Mouse (Mus musculus) mouse trophoblast stem cell (cell line): Measurements from ENCODE around the gene D5Ertd579e.

Experiments
- in situ Hi-C, 2 experiments: fragments of 300-500 bp; cut with MseI, MboI; formaldehyde crosslinking; loops; 2 replicates in 1 of 2; 3 replicates in 1 of 2; pipeline ENCODE4 v1.15.1; 2025

The D5Ertd579e gene

GRCm38 (mm10) chr5:36720710-36721375 is 25.0 kb upstream of the D5Ertd579e start:
- in situ Hi-C loops: no loop called here

GRCm38 (mm10) chr5:36720219-36720618 is 24.4 kb upstream of the D5Ertd579e start:
- in situ Hi-C loops: no loop called here

DNA sequence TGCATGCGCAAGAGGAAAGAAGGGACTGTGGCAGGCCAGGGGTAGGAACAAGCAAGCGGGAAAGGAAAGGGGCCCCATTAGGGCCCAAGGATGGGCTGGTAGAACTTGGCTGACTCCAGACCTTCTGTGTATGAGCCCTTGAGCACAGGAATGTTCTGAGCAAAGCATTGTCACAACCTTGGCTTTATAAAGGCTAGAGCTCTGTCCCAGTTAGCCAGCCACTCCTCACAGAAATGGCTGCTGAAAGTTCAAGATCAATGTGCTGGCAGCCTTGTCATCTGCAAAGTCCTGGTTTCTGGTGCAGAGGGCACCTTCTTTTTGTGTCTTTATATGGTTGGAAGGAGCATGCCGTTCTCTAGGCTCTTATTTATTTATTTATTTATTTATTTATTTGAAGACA is 23.8 kb upstream of the D5Ertd579e start:
- in situ Hi-C loops: no loop called here

GRCm38 (mm10) chr5:36719135-36719534 is 23.3 kb upstream of the D5Ertd579e start:
- in situ Hi-C loops: no loop called here

- in situ Hi-C loops: no loop called here
Measured at GRCm38 (mm10) chr5:36717889-36718288, 22.1 kb upstream of the D5Ertd579e start.

DNA sequence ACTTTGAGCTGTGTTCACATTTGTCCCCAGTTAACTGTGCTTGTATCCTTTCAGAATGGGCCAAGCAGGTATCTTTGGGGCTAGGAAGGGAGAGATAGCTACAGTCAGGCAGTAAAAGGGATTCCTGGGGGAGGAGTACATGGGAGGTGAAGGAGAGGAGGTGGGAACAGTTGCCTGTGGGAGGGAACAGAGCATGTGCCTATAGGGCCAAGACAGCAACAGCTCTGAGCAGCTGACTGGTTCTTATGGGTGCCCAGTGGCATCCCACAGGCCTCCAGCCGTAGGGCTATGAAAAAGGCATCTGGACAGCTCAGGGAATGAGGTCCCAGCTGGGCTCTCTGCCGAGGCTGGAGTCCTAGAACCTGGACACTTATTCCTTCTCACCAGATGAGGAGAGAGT is 21.0 kb upstream of the D5Ertd579e start:
- in situ Hi-C loops: no loop called here

DNA sequence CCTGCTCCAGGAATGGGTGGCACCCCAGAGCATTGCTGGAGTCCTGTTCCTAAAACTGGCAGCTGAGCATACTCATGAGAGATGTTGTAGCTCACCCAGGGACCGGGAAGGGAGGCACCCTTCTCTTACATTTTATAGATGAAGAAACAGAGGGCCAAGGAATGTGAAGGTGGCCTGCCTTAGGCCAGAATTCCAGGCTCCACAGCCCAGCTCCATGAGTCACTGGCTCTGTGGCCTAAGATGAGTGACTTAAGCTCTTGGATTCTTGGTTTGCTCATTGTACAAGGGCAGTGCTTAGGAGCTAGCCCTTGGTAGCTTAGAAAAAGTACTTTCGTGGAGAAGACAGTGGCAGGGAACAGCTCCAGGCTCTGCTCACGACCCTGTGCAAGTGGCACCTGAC is 19.0 kb upstream of the D5Ertd579e start:
- in situ Hi-C loops: no loop called here

DNA sequence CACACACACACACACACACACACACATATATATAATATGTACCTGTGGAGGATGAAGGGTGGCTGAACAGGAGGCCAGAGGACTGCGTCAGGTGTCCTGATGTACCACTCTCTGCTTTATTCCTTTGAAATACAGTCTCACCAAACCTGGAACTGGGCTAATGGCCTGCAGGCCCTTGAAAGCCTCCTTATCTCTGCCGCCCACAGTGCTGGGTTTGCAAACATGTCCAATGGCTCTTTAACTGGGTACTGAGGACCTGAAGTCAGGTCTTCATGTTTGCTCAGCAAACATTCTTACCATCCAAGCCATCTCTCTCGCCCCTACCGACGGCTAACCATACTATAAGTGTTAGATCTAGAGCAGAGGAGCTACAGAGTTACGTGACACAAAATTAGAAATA is 17.9 kb upstream of the D5Ertd579e start:
- in situ Hi-C loops: no loop called here

DNA sequence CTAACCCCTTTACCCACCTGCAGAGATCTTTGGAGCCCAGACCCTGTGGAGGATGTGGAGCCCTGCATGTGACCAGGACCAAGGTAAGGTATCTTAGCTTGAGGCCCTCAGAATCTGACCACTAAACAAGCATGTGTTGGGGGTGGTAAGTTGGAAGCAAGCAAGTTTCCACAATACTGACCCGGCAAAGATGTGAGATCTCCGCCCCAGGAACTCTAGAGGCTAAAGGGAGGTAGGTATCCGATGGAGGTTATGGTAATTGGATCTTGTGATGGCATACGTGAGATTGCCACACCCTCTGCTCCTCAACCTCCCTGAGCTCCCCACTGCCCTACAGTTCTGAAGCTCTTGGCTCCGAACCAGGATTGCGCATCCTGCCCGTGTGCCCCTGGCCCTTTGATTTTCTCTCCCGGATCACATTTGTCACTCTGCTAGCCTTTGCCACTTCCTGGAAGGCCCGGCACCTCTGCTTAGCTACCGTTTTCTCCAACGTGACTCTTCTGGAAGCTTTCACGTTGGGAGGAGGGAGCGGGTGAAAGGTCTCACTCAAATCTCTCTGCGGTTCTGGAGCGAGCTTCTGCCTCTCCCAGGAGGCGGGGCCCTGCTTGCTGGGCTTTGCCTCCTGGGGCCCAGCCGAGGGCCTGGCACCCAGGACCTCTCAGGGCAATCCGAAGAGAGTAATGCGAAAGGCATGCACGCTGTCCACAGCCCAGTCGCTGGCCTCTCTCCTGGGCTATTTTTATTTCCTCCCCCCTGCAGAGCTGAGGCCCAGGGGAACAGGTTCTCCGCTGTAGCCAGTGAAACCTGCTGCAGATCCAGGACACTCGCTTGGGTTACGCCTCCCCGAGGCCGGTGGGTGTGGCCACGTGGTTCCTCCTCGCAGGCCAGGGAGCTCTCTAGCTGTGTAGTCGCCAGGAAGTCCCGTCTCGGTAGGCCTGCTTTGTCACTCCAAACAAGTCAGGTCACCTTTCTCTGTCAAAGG is 17.0 kb upstream of the D5Ertd579e start:
- in situ Hi-C loops: no loop called here

DNA sequence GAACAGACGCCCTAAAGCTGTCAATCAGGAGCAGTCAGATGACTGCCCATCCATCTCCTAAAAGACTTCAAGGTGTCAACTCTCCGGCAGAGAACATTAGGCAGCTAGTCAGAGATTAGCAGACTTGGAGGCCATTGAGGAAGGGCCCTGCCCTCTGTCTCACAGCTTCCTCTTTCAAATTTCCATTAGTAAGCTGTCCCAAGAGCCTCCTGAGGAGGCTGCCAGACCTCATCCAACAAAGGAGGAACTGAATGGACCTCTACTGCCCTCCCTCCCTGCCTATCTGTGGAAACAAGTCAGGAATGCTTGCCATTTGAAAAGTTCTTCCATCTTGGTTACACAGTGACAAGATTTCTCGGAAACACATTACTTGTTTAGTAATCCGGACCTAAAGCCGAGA is 16.0 kb upstream of the D5Ertd579e start:
- in situ Hi-C loops: no loop called here

DNA sequence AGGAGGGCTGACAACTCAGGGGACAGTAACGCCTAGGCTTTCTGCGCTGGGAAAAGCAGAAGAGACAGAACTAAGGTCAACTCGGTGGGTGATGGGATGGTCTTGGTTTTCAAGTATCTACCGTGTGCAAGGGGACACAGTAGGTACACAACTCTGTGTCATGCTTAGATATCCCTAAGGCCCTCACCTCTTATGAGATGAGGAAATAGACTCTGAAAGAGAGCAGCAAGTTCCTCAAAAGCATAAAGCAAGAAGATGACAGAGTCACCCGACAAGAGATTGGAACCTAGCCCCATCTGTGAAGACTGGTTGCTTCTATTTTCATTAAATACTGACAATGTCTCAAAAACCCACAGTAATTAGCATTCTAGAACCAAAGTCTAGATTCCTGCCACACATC is 10.0 kb upstream of the D5Ertd579e start:
- in situ Hi-C loops: no loop called here

DNA sequence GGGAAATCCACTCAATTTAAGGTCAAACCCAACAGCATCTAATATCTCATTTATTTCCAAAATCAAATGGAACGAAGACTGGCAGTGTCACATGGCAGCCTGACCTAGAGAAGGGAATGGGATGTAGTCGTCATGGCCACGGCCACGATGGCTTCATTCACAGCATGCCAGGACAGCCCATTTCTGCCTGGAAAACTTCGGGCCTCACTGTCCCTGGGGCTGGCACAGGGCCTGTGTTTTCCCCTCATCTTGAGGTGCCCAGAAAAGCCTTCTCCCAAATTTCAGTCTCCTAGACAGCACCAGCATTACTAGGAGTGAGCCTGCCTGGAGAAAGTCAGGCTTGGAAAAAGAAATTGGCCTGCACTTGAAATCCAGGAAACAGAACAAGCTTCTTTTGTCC is 9.6 kb upstream of the D5Ertd579e start:
- in situ Hi-C loops: no loop called here

GRCm38 (mm10) chr5:36704684-36705083 is 8.9 kb upstream of the D5Ertd579e start:
- in situ Hi-C loops: no loop called here

DNA sequence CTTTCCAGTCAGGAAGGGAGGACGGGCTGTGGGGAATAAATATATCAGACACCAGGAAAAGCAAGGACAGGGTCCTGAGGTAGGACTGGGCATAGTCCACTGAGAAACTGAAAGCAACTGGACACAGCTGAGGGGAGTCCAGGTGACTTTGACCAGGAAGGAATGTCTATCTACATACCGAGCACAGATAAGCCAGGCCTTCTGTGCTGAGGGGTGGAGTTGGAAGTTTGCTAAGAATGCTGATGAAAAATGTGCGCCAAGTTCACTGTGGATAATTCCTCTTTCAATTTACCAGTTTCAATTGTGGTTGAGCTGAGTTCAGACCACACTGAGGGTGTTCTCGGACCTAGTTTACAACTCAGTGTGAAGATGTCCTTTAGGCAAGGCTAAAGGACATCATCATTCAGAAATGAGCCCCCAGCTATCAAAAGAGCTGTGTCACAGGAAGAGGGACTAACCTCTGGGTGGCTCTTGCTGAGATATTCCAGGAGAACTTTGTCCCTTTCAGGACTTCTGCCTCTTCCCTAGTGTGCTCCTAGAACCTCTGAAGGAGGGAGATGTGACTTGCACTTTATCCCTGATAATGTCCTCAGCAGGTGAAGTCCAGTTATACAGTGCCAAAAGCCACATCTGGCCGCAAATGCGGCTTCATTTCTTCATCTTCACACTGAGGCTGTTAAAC is 5.3 kb upstream of the D5Ertd579e start:
- in situ Hi-C loops: no loop called here

DNA sequence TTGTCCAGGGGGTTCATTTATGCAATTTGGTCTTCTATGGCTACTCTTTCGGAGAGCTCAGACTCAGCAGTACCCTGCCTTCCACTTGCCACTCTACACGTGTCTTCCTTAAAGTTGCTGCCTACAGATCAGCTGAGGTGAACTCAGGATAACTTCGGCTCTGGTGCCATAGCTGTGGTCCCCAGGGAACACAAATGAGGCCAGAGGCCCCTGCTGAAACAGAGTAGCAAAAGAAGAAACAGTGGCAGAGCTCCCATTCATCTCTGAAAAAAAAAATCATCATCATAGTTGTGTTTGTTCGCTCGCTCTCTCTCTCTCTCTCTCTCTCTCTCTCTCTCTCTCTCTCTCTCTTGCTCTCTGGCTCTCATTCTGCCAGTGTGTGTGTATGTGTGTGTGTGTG is 2.9 kb upstream of the D5Ertd579e start:
- in situ Hi-C loops: no loop called here

DNA sequence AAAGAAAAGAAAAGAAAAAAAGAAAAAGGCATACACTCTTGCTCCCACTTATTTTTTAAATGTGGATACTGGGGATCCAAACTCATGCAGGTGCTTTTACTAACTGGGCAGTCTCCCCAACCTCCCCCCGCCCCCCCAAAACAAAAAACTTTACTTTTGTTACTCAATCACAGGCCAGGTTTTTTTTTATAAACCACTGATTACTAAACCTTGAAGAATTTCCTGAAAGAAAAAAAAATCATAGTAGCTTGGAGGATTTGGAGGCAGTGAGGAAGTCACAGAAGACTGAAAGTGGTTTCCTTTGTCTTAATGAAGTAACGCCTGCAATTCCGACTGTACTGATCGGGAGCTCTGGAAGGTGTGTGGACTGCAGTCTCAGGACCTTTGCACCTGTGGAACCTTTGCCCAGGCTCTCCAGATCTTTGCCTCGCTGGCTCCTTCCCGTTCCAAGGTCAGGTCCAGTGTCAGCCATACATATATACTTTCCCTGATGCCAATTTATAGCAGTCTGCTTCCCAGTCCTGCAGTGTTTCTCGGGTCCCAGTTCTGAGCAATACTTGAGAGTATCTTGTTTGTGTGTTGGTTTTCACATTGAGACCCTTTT is 2.3 kb upstream of the D5Ertd579e start:
- in situ Hi-C loops: no loop called here

DNA sequence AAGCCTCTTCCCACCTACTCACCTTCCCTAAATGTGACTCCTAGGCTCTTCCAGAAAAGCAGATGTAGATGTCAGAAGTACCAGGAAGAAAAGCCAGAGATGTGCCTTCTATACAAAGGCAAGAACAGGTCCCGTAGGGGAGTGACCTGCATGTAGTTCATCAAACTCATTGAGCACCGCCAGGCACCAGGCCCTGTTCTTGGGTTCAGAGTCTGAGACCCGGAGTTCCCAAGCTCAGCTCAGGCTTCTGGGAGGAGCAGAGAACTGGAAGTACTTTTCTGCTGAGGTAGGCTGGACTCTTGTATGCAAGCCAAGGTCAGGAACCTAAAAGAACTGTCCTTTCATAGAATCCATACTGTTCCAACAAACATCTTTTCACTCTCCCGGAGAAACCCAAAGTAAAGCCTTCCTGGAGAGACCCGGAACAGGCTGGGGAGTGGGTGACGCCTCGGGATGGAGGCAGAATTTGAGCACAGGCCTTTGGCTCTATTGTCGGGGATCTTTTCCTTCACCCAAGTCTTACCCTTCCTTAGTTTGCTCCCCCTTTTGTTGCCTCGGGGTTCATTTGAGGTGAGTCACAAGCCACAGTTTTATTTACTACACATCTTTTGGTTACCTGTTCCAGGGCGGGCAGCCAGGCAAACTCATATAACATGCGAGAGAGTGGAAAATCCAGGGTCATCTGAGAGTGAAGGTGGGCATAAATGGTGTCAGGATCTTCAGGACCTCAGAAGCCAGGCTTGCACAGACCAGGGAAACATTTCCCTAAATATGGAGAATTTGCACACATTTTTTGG is 878 bp upstream of the D5Ertd579e start:
- in situ Hi-C loops: no loop called here

DNA sequence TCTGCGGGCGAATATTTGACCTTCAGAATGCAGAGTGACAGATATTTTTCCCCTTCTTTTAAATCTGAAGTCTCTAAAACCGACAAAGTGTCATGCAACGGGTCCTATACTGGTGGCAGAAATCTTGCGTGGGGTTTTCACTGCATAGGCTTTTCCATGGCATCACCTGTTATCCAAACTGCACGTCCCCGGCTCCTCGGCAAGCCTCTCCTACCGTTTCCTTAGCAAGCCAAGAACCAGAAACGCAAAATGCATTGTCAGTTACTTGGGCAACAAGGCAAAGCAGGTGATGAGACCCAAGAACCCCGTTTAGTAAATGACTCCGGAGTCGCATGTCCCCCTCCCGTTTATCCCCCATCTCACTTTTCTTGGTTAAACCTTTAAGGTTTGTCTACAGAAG is 819 bp downstream of the D5Ertd579e start:
- in situ Hi-C loops: no loop called here

- in situ Hi-C loops: loop anchor here (5.0 kb wide), 1 partner anchor 44 kb away; no protein-coding TSS in a partner anchor
Measured at GRCm38 (mm10) chr5:36693651-36694050, 2.2 kb downstream of the D5Ertd579e start.

DNA sequence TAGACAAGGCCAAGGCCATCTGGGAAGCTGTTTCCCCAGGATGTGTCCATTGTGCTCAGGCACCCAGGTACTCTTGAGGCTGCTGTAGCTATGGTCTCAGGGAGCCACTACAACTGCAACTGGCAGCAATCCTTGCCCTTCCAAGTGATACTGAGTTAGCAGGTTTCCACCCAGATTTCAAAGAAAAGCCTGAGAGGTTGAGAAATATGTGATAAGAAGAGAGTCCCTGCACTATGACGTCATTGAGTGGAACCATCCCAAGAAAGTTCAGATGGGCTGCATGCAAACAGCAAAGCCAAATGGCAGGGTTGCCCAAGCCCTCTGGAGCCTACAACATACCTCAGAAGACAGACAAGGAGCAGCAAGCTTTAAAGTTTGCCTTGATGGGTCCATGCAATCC is 4.4 kb downstream of the D5Ertd579e start:
- in situ Hi-C loops: loop anchor here (5.0 kb wide), 1 partner anchor 46 kb away; no protein-coding TSS in a partner anchor

DNA sequence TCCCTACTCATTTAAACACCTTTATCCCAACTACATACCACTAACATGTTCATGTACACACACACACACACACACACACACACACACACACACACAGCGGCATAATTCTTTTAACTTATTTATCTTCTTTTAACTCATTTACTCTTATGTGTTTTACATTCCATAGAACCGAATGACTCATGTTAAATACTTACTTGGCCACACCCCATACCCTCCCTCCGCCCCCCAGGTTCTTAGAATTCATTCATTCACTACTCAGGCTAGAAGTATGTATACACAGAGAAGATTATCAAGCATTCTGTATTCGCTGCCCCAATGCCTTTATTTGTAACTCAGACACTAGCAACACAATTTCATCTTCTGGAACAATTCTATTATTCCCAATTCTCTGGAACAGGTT is 10.7 kb downstream of the D5Ertd579e start:
- in situ Hi-C loops: no loop called here
